Mouse (Mus musculus): ENCODE data around the gene Prrg2. TPM values are rescaled to one million over a fixed set of nuclear protein-coding genes. Genes with fewer than 3 reads are reported as not detected.

Gene Prrg2
- total RNA-seq, 2 experiments from 2014 or later = 9.5 to 10.2 TPM

- no peak for DNase-seq
These were observed 3.6 kb downstream of the Prrg2 start for GRCm38 (mm10) chr7:45058607-45059571.

- no peak for DNase-seq
These were observed 5.5 kb downstream of the Prrg2 start for GRCm38 (mm10) chr7:45056972-45057348.

GRCm38 (mm10) chr7:45056329-45056971 is 6.0 kb downstream of the Prrg2 start:
- DNase-seq = no peak

- DNase-seq = peak; percentile 94
These were observed 8.5 kb downstream of the Prrg2 start for GRCm38 (mm10) chr7:45053931-45054510.

GRCm38 (mm10) chr7:45053117-45053930 is 9.2 kb downstream of the Prrg2 start:
- DNase-seq = peak; percentile 74

GRCm38 (mm10) chr7:45052862-45053116 is 9.7 kb downstream of the Prrg2 start, which contains the start of gene Prr12:
TSS of gene Prr12 (minus strand) at chr7:45052881.
- DNase-seq = no peak

- peak; percentile 54 for DNase-seq
These were observed 10.2 kb downstream of the Prrg2 start for GRCm38 (mm10) chr7:45052181-45052861.

- no peak for DNase-seq
These were observed 10.9 kb downstream of the Prrg2 start for GRCm38 (mm10) chr7:45051601-45051974.

- DNase-seq = peak; percentile 82
These were observed 11.4 kb downstream of the Prrg2 start for GRCm38 (mm10) chr7:45050945-45051600.

GRCm38 (mm10) chr7:45048923-45049657 is 13.4 kb downstream of the Prrg2 start:
- DNase-seq = no peak

GRCm38 (mm10) chr7:45048001-45048890 is 14.2 kb downstream of the Prrg2 start:
- no peak for DNase-seq

- DNase-seq = no peak
These were observed 15.0 kb downstream of the Prrg2 start for GRCm38 (mm10) chr7:45047491-45047890.

- no peak for DNase-seq
These were observed 15.6 kb downstream of the Prrg2 start for GRCm38 (mm10) chr7:45046853-45047350.

- no peak for DNase-seq
These were observed 16.7 kb downstream of the Prrg2 start for GRCm38 (mm10) chr7:45045741-45046140.

- no peak for DNase-seq
These were observed 19.2 kb downstream of the Prrg2 start for GRCm38 (mm10) chr7:45043307-45043706.

- DNase-seq = no peak
These were observed 21.6 kb downstream of the Prrg2 start for GRCm38 (mm10) chr7:45040851-45041250.

- no peak for DNase-seq
These were observed 24.1 kb downstream of the Prrg2 start for GRCm38 (mm10) chr7:45038411-45038810.

- peak; percentile 78 for DNase-seq
These were observed 24.6 kb downstream of the Prrg2 start for GRCm38 (mm10) chr7:45037720-45038361.

GRCm38 (mm10) chr7:45036702-45037101 is 25.8 kb downstream of the Prrg2 start:
- no peak for DNase-seq

Measured in heart, postnatal 4 days (tissue).